Mouse (Mus musculus) E14TG2a.4 (cell line): ENCODE results near the gene Serpine1.
A peak's percentile ranks its signal among the peaks of the same experiment; 100 is the strongest.

ENCODE experiments used
- CTCF ChIP-seq: conservative IDR thresholded peaks from 2 replicates; pipeline ENCODE4 v1.5.1; 2014; ENCODE audit warnings: low read length
- NANOG ChIP-seq: IDR thresholded peaks from 2 replicates; pipeline ENCODE4 v1.6.1; 2014; ENCODE audit warnings: borderline replicate concordance, low read length, mixed read lengths
- POU5F1 ChIP-seq: IDR thresholded peaks from 2 replicates; pipeline ENCODE4 v1.6.1; 2014; ENCODE audit warnings: low read length, borderline replicate concordance

DNA sequence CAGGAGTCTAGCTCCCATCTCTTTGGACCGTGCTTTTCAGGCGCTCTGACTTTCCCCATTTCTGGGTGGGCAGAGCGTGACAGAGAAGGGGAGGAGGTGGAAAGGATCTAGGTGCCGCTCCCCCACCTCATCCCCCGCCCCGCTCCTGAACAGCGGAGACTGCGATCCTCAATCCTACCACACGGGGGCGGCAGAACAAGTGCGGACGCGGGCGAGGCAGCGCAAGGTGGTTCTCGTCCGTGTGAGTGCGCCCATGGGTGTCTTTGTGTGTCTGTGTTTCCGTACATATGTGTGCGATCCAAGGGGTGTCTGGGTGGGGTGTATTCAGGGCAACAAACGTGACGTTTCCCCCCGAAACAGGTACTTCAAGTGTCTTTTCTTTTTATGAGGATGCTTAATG is 46.9 kb downstream of the Serpine1 start:
- peak; percentile 88 for TF ChIP-seq CTCF
- no peak for TF ChIP-seq NANOG
- no peak for TF ChIP-seq POU5F1
